Mouse (Mus musculus) midbrain, embryonic 12.5 days (tissue): Measurements from ENCODE around the gene Cdc42bpg. TPM values are rescaled to one million over a fixed set of nuclear protein-coding genes. Genes with fewer than 3 reads are reported as not detected.

Experiments used
- ATAC-seq: fragments of 200-750 bp; cut with Nextera tagmentation; 2 replicates; pipeline ENCODE4 v1.8.0; 2017; ENCODE audit warnings: low read depth, moderate TSS enrichment, moderate library complexity; ENCODE audit not compliant: low FRiP score
- H3K27ac ChIP-seq: fragments of 300-500 bp; sonication (generic); replicated peaks from 2 replicates; pipeline ENCODE4 v1.5.1; 2016; ENCODE audit warnings: mild to moderate bottlenecking
- H3K27me3 ChIP-seq: fragments of 300-500 bp; sonication (generic); 2 replicates; pipeline ENCODE4 v1.6.1; 2016; ENCODE audit warnings: mild to moderate bottlenecking
- H3K36me3 ChIP-seq: fragments of 300-500 bp; sonication (generic); 2 replicates; pipeline ENCODE4 v1.6.1; 2016
- H3K4me1 ChIP-seq: fragments of 300-500 bp; sonication (generic); 2 replicates; pipeline ENCODE4 v1.6.1; 2016
- H3K4me2 ChIP-seq: fragments of 300-500 bp; sonication (generic); replicated peaks from 2 replicates; pipeline ENCODE4 v1.6.1; 2016; ENCODE audit warnings: mild to moderate bottlenecking, moderate library complexity
- H3K4me3 ChIP-seq: fragments of 300-500 bp; sonication (generic); 2 replicates; pipeline ENCODE4 v1.5.1; 2016; ENCODE audit warnings: mild to moderate bottlenecking
- H3K9ac ChIP-seq: fragments of 300-500 bp; sonication (generic); replicated peaks from 2 replicates; pipeline ENCODE4 v1.6.1; 2016; ENCODE audit warnings: mild to moderate bottlenecking, moderate library complexity
- H3K9me3 ChIP-seq: fragments of 300-500 bp; sonication (generic); 2 replicates; pipeline ENCODE4 v1.6.1; 2016; ENCODE audit warnings: mild to moderate bottlenecking
- WGBS: fragments of 180-500 bp; shearing (Covaris S2); methylation state at CpG from one replicate; pipeline ENCODE4 v1.1.7; 2016; 5-methylcytosine and 5-hydroxymethylcytosine counted together
- polyA plus RNA-seq: library from polyadenylated mRNA; unstranded; fragments of >200 nt; fragmentation: Nextera tagmentation; extraction: Ambion mirVana; gene quantifications from 2 replicates; pipeline ENCODE4 v1.2.1, GENCODE M21; 2016

Gene Cdc42bpg
- polyA plus RNA-seq, 1 experiment from 2014 or later = 0.37 TPM

DNA sequence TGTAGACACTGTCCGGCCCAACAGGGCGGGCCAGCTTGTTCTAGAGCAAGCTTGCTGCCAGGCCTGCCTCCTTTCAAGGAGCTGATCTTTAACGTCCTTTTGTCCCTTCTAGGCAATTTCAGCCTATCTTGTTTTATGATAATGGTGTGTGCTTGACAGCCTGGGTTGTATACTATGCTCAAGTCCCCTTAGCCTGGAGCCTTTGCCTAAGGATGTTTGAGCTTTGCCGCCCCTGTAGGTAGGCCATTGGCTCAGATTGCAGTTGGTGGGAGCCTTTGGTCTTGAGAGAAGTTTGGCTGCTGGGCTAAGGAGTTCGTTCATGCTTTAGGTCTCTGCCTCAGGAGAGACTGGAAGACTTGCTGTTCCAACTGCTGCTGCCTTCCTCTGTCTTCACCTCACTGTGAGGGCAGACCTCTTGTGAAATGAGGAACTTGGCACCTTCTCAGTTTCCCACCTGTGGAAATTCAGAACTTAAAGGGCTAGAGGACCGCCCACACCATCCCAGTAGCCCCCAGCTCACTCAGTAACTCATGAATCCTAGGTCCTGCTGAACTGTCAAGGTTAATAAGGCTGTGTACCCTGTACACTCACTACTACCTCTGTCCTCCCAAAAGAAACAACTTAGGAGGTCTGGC is 27.7 kb upstream of the Cdc42bpg start:
- 49% methylated on average over 6 of the region's 6 CpGs for WGBS
- H3K9ac ChIP-seq = peak overlapping the region; percentile 88
- no peak overlapping the region for H3K27ac ChIP-seq
- no peaks in the 10 kb centered on the region for H3K27me3 ChIP-seq
- no peaks in the 10 kb centered on the region for H3K9me3 ChIP-seq
- peaks cover 38% of the 10 kb centered on the region for H3K36me3 ChIP-seq
- peak overlapping the region; percentile 82 for H3K4me3 ChIP-seq
- H3K4me2 ChIP-seq = peak overlapping the region; percentile 95
- peaks cover 37% of the 10 kb centered on the region for H3K4me1 ChIP-seq
- no peak for ATAC-seq

DNA sequence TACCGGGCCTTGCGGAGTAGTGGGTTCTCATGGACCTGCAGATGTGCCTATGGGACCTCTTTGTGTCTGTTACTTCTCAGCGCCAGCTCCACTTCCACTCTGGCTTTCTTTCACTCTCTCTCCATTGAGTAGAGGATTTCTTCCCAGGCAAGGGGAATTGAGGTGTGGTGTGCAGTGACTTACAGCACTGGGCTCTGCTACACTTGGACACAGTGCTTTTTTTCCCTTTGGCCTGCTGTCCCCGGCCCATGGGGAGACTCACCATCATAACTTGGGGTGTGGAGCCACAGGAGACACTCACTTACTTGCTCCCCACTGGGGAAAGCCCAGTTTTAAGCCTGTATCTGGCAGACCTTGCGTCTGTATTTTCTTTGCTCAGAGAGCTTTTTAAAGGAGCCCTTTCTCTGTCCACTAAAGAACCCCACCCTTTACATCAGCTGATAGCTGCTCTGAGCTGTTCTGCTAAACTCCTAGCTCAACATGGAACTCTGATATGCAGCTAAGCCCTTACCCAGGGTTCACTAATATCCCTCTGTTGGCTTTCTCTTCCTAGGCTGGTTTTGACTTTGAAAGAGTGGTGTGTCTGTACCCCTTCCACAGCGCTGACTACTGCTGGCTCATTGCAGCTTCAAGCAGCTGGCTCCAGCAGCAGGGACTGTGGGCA is 26.6 kb upstream of the Cdc42bpg start:
- H3K36me3 ChIP-seq = peaks cover 48% of the 10 kb centered on the region
- H3K4me3 ChIP-seq = peak overlapping the region; percentile 82; the same call in 1 of the 2 replicates
- H3K27me3 ChIP-seq = no peaks in the 10 kb centered on the region
- H3K27ac ChIP-seq = no peak overlapping the region; the same call in 1 of the 2 replicates
- peak overlapping the region; percentile 95 for H3K4me2 ChIP-seq
- no peaks in the 10 kb centered on the region for H3K9me3 ChIP-seq
- ATAC-seq = no peak
- peak overlapping the region; percentile 88; the same call in 1 of the 2 replicates for H3K9ac ChIP-seq
- H3K4me1 ChIP-seq = peaks cover 37% of the 10 kb centered on the region
- 90% methylated on average over 6 of the region's 6 CpGs for WGBS

DNA sequence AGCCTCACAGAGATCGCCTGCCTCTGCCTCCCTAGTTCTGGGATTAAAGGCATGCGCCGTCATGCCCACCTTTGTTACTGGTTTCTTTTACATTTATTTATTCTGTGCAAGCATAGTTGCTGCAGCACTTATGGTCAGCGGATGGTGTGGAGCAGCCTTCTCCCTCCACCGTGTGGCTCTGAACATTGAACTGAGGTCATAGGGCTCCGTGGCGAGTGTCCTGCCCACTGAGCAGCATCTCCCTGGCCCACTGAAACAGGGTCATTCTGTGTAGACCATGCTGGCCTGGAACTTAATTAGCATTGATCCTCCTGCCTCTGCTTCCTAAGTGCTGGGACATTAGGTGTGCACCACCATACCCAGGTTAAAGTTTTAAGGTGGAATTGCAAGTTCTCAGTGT is 25.7 kb upstream of the Cdc42bpg start:
- no peak overlapping the region for H3K27ac ChIP-seq
- no peak for ATAC-seq
- peaks cover 33% of the 10 kb centered on the region for H3K4me1 ChIP-seq
- no peak overlapping the region for H3K4me2 ChIP-seq
- WGBS = 91% methylated on average over 7 of the region's 7 CpGs
- no peak overlapping the region for H3K4me3 ChIP-seq
- no peaks in the 10 kb centered on the region for H3K27me3 ChIP-seq
- no peak overlapping the region for H3K9ac ChIP-seq
- H3K36me3 ChIP-seq = peaks cover 57% of the 10 kb centered on the region
- no peaks in the 10 kb centered on the region for H3K9me3 ChIP-seq

DNA sequence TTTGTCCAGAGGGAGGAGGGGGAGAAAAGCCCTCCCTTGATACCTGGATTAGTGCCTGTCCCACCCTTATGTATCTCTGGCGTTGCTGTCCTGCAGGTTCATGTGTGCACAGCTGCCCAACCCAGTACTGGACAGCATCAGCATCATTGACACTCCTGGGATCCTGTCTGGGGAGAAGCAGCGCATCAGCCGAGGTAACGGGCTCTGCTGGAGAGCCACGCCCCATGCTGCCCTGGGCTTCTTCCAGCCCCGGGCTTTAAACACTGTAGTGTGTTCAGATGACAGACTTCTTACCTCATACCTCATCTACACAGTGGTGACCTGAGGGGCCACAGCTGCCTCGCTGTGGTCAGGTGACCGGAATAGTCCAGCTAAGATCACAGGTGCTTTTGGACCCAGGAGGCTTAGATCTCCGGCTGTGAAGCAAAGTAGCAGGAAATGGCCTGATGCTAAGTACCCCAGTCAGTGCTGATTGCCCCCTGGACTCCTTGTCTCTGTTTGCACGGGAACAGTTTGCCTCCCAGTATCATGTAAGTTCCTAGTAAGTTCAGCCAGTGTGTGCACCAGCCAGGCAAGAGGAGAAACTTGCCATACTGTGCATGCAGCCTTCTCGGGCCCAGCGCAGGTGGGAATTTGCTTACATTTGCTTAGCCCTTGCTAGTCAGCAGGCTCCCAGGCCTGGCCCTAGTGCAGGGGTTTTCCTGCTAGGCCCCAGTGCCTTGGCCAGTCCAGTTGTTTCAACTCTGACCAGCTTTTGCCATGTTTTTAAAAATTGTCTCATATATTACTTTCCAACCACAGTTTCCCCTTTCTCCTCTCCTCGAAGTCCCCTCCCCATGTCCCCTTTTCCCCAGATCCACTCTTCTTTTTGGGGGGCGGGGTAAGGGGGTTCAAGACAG is 24.9 kb upstream of the Cdc42bpg start:
- H3K9me3 ChIP-seq = no peaks in the 10 kb centered on the region
- H3K27me3 ChIP-seq = no peaks in the 10 kb centered on the region
- 86% methylated on average over 14 of the region's 14 CpGs for WGBS
- H3K36me3 ChIP-seq = peaks cover 65% of the 10 kb centered on the region
- no peak overlapping the region for H3K4me2 ChIP-seq
- H3K4me1 ChIP-seq = peaks cover 26% of the 10 kb centered on the region
- ATAC-seq = no peak
- H3K4me3 ChIP-seq = no peak overlapping the region
- H3K27ac ChIP-seq = no peak overlapping the region
- peak overlapping the region; percentile 11; the same call in 1 of the 2 replicates for H3K9ac ChIP-seq

DNA sequence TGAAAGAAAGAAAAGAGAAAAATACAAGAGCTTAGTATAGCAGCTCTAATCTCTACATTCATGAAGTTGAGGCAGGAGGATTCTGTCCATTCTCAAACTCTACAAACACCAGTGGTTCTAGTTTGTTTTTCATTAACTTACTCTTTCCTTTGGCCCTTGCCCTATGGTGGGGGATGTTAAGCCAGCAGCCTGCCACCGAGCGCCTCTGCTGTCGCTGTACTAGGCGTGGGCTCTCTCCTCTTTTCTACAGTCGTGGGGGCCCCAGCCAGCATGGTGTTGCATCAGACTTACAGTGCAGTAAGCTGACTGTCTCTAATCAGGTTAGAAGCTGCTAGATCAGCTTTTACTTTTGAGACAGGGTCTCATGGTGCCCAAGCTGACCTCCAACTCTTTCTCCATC is 23.3 kb upstream of the Cdc42bpg start:
- H3K9ac ChIP-seq = no peak overlapping the region
- peaks cover 23% of the 10 kb centered on the region for H3K4me1 ChIP-seq
- no peaks in the 10 kb centered on the region for H3K27me3 ChIP-seq
- no peak overlapping the region for H3K4me3 ChIP-seq
- H3K4me2 ChIP-seq = no peak overlapping the region
- peaks cover 79% of the 10 kb centered on the region for H3K36me3 ChIP-seq
- 90% methylated on average over 5 of the region's 5 CpGs for WGBS
- H3K9me3 ChIP-seq = no peaks in the 10 kb centered on the region
- ATAC-seq = no peak
- H3K27ac ChIP-seq = no peak overlapping the region

DNA sequence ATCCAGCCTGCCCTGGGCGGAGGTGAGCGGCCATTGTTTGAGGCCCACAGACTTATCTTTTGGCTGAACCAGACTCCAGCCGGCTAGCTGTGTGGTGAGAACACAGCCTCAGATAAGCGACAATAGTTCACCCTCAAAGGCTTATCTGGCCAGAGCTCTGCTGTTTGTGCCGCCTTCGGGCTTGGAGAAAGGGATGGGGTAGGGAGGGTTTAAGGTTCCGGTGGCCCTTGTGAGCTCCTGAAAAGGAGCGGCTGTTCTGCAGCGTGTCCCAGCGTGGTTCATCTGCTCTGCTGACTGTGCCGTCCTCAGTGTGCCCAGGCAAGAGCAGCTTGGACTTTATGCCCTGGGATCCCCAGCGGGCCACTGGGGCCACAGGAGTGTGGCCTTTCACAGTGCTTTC is 21.8 kb upstream of the Cdc42bpg start:
- H3K27me3 ChIP-seq = no peaks in the 10 kb centered on the region
- H3K27ac ChIP-seq = no peak overlapping the region
- WGBS = 95% methylated on average over 12 of the region's 12 CpGs
- H3K4me2 ChIP-seq = no peak overlapping the region
- H3K4me3 ChIP-seq = no peak overlapping the region
- no peaks in the 10 kb centered on the region for H3K9me3 ChIP-seq
- 0 out of 2 replicates have a peak overlapping the region, but pooled peaks have one; percentile 20 for H3K9ac ChIP-seq
- peaks cover 77% of the 10 kb centered on the region for H3K36me3 ChIP-seq
- H3K4me1 ChIP-seq = peaks cover 11% of the 10 kb centered on the region
- no peak for ATAC-seq

DNA sequence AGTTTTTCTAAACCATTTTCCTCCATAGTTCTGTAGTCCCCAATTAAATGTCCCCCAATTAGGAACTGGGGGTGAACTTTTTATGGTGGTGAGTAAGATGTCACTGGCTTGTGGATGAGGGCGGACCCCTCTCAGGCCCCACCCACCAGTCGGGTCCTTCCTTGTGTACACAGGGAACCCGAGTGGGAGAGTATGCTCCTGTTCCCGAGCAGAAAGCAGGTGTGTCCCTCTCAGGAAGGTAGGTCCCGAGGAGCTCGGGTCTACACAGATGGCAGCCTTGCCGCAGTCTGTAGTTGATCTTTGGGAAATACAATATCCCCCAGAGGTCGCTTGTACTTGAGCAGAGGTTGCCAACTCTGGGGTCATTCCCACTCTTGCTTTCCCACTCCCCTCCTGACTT is 21.0 kb upstream of the Cdc42bpg start:
- ATAC-seq = no peak
- Histone ChIP-seq H3K36me3 (peaks cover 81% of the 10 kb centered on the region), H3K27me3 (no peaks in the 10 kb centered on the region), H3K4me2 (no peak overlapping the region), H3K27ac (no peak overlapping the region), H3K4me3 (no peak overlapping the region), H3K9ac (no peak overlapping the region), H3K4me1 (peaks cover 4% of the 10 kb centered on the region; the same call in 1 of the 2 replicates), H3K9me3 (no peaks in the 10 kb centered on the region)
- 81% methylated on average over 8 of the region's 8 CpGs for WGBS

DNA sequence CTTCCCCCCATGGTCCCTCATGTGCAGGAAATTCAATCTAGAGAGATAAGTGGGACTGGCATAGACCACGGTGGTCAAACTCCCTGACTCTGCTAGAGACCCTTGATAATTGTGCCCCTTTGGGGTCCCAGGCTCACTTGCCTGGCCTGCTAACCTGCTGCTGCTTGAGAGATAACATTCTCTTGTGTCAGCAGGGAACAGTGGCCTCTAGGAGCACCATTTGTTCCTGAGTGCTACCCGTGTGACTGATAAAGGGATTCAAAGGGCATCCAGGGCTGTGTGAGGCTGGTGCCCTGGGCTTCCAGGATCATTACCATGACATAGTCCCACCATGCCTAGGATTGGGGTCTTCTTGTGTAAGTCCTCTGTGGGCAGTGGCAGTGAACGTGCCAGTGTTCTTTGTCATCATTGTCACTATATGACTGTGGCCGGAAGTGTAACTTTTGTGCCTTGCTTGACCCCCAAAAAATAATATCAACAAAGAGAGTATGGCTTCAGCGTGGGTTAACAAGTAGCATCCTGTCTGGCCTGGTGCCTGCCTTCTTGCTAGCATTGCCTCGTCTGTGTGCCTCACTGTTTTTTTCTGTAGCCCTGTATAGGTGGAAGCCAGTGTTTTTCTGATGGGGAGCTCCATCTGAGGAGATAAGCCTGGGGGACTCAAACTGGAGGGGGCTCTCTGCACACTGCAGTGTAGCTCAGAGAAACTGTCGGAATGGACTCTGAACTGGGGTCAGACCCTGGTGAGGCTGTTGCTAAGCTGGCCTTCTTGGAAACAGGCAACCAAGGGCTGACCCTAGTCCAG is 20.4 kb upstream of the Cdc42bpg start:
- Histone ChIP-seq H3K36me3 (peaks cover 76% of the 10 kb centered on the region), H3K4me3 (no peak overlapping the region)
- ATAC-seq = no peak

DNA sequence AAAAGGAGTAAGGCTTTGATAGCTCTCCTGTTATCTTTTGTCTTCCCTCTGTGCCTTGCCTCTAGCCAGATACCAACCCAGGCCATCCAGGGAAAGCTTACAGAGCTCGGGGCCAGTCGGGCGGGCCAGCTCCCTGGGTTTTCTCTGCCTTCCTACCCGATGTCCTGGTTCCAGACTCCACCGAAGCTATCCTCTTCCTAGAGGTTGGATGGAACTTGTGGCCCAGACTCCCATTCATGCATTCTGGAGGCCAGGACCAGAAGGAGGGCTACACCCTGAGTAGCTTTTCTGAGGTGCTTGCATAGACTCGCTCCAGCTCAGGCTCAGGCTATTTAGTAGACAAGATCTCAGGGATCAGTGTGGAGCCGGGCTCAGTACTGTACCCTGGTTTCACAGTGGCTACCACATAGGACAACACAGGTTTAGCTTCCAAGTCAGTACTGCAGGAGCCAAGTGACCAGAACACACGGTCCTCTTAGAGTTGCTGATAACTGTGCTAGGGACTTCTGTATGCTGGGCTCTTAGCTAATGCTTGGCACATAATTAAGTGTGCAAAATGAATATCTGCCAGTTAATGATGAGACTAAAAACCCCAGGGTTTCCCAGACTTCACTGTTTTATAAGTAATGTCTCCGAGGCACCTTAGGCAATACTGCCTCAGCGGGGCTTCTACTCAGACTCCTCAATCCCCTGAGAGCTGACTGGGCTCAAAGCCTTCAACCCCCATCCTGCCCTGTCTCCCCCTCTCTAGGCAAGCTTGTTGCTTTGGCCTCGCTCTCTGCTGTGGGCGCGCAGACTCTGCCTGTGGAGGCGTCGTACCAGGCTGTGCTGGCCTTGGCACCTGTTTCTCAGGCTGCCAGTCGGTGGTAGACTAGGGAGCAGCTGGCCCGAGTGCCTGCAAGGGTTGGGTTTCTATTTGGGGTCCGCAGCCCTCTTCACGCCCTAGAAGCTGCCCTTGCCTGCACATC is 19.5 kb upstream of the Cdc42bpg start:
- WGBS = 89% methylated on average over 19 of the region's 19 CpGs
- Histone ChIP-seq H3K9ac (no peak overlapping the region), H3K4me2 (no peak overlapping the region), H3K36me3 (peaks cover 76% of the 10 kb centered on the region), H3K4me3 (no peak overlapping the region), H3K27ac (no peak overlapping the region), H3K4me1 (peaks cover 4% of the 10 kb centered on the region; the same call in 1 of the 2 replicates), H3K9me3 (no peaks in the 10 kb centered on the region), H3K27me3 (no peaks in the 10 kb centered on the region)
- ATAC-seq = no peak

More for the DNA sequence above, 20.4 kb upstream of the Cdc42bpg start:
- Histone ChIP-seq H3K27me3 (no peaks in the 10 kb centered on the region), H3K9ac (no peak overlapping the region), H3K9me3 (no peaks in the 10 kb centered on the region), H3K27ac (no peak overlapping the region), H3K4me1 (peaks cover 4% of the 10 kb centered on the region; the same call in 1 of the 2 replicates), H3K4me2 (no peak overlapping the region)
- 86% methylated on average over 7 of the region's 7 CpGs for WGBS

DNA sequence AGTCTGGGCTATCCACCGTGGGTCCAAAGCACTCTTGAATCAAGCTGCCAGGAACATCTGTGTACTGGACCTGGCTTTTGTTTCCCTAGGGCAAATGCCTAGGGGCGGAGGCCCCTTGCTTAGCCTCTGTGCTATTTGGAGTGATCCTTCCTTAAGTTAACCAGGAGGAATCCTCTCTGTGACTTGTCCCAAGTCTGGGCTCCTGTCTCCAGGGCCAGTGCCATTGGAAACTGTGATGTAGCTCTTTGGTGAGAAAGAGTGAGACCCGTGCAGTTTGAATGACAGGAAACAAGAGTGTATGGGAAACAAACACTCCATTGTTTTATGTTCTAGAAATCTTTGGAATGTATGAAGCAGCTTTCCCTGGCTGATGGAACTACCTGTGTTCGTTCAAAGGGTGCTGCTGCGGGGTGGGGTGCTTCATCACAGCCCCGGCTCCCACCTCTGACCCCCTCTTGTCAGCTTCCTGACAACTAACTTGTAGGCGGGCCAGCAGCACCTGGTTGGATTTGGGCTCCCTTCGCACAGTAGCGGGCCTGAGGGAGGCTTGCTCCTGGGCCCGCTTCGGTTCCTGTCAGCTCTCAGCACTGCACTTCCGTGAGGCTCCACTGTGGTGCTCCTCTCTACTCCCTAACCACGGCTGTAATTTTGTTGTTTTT is 17.9 kb upstream of the Cdc42bpg start:
- Histone ChIP-seq H3K4me1 (peaks cover 4% of the 10 kb centered on the region; the same call in 1 of the 2 replicates), H3K9me3 (no peaks in the 10 kb centered on the region), H3K4me3 (no peak overlapping the region), H3K27ac (no peak overlapping the region), H3K4me2 (no peak overlapping the region), H3K36me3 (peaks cover 66% of the 10 kb centered on the region), H3K27me3 (no peaks in the 10 kb centered on the region), H3K9ac (no peak overlapping the region)
- WGBS = 89% methylated on average over 13 of the region's 13 CpGs
- no peak for ATAC-seq
